Mouse (Mus musculus): Measurements from ENCODE around the gene Hdac5. TPM values are rescaled to one million over a fixed set of nuclear protein-coding genes. Genes with fewer than 3 reads are reported as not detected.
"Not testable (repeated sequence)": the region's sequence is repeated elsewhere in the genome, so short reads cannot be mapped to it uniquely, and the experiment has no call there.

Gene Hdac5
- polyA plus RNA-seq, 2 experiments, result 7.3 to 8.8 TPM

GRCm38 (mm10) chr11:102165971-102166722 lies 63.8 kb downstream of the Hdac5 start:
- TF ChIP-seq EP300 (IDR thresholded peaks at IDR 0.05; ENCODE audit: low read depth) (no peak), CTCF (IDR thresholded peaks at IDR 0.05; ENCODE audit: low read depth) (no peak)
- H3K9me3 ChIP-seq (ENCODE audit: control insufficient read depth, low read length), result no peaks in the 10 kb centered on the region
- H3K27me3 ChIP-seq (ENCODE audit: control insufficient read depth, insufficient read depth, low read length), result no peaks in the 10 kb centered on the region
- H3K36me3 ChIP-seq (replicated peaks; ENCODE audit: control insufficient read depth, insufficient read depth, low read depth), result peaks cover 34% of the 10 kb centered on the region
- no peak for ATAC-seq (ENCODE audit: insufficient read depth)
- H3K9ac ChIP-seq (replicated peaks), result no peak overlapping the region
- no peak overlapping the region for H3K27ac ChIP-seq
- no peak overlapping the region for H3K4me2 ChIP-seq (ENCODE audit: low read depth)
- no peak for DNase-seq (ENCODE audit: low read depth in 3 of 3, low spot score in 3 of 3)
- WGBS (ENCODE audit: insufficient replicate concordance), result 66% methylated on average over 6 of the region's 6 CpGs
- H3K4me3 ChIP-seq (ENCODE audit: insufficient read depth in 1 of 2, low read depth in 2 of 2, low read length in 2 of 2), result no peak overlapping the region
- H3K4me1 ChIP-seq (replicated peaks; ENCODE audit: control insufficient read depth in 2 of 2, insufficient read depth in 2 of 2, low read length in 1 of 2), result 0 out of 4 replicates have a peak, but pooled peaks cover 0 to 6% of the 10 kb centered on the region in 2 experiments

- Histone ChIP-seq H3K9me3 (ENCODE audit: control insufficient read depth, low read length) (no peaks in the 10 kb centered on the region), H3K27me3 (ENCODE audit: control insufficient read depth, insufficient read depth, low read length) (no peaks in the 10 kb centered on the region), H3K4me2 (ENCODE audit: low read depth) (no peak overlapping the region), H3K4me1 (replicated peaks; ENCODE audit: control insufficient read depth in 2 of 2, insufficient read depth in 2 of 2, low read length in 1 of 2) (peaks cover 3 to 4% of the 10 kb centered on the region in 2 experiments; a peak in 3 of 4 replicates), H3K4me3 (ENCODE audit: insufficient read depth in 1 of 2, low read depth in 2 of 2, low read length in 2 of 2) (no peak overlapping the region), H3K36me3 (replicated peaks; ENCODE audit: control insufficient read depth, insufficient read depth, low read depth) (peaks cover 9% of the 10 kb centered on the region), H3K27ac (no peak overlapping the region), H3K9ac (replicated peaks) (no peak overlapping the region)
- DNase-seq (ENCODE audit: low read depth in 3 of 3, low spot score in 3 of 3) (no peak), ATAC-seq (ENCODE audit: insufficient read depth) (no peak)
- 66% methylated on average over 5 of the region's 5 CpGs for whole genome bisulfite sequencing (ENCODE audit: insufficient replicate concordance)
- TF ChIP-seq CTCF (IDR thresholded peaks at IDR 0.05; ENCODE audit: low read depth) (no peak), EP300 (IDR thresholded peaks at IDR 0.05; ENCODE audit: low read depth) (no peak)
These were observed 70.2 kb downstream of the Hdac5 start for GRCm38 (mm10) chr11:102159781-102160180.

GRCm38 (mm10) chr11:102158024-102158423 lies 71.9 kb downstream of the Hdac5 start:
- H3K9ac ChIP-seq (replicated peaks); H3K4me3 ChIP-seq (ENCODE audit: insufficient read depth in 1 of 2, low read depth in 2 of 2, low read length in 2 of 2); H3K27me3 ChIP-seq (ENCODE audit: control insufficient read depth, insufficient read depth, low read length); H3K27ac ChIP-seq; DNase-seq (ENCODE audit: low read depth in 3 of 3, low spot score in 3 of 3); ATAC-seq (ENCODE audit: insufficient read depth); H3K9me3 ChIP-seq (ENCODE audit: control insufficient read depth, low read length); H3K4me1 ChIP-seq (replicated peaks; ENCODE audit: control insufficient read depth in 2 of 2, insufficient read depth in 2 of 2, low read length in 1 of 2); H3K36me3 ChIP-seq (replicated peaks; ENCODE audit: control insufficient read depth, insufficient read depth, low read depth); H3K4me2 ChIP-seq (ENCODE audit: low read depth): not testable (repeated sequence)
- whole genome bisulfite sequencing (ENCODE audit: insufficient replicate concordance), result 50% methylated on average over 2 of the region's 2 CpGs

- peaks cover 3 to 4% of the 10 kb centered on the region in 2 experiments; a peak in 3 of 4 replicates for H3K4me1 ChIP-seq (replicated peaks; ENCODE audit: control insufficient read depth in 2 of 2, insufficient read depth in 2 of 2, low read length in 1 of 2)
- no peak for TF ChIP-seq EP300 (IDR thresholded peaks at IDR 0.05; ENCODE audit: low read depth)
- no peak for TF ChIP-seq CTCF (IDR thresholded peaks at IDR 0.05; ENCODE audit: low read depth)
- DNase-seq (ENCODE audit: low read depth in 3 of 3, low spot score in 3 of 3) (no peak), ATAC-seq (ENCODE audit: insufficient read depth) (no peak)
- H3K36me3 ChIP-seq (replicated peaks; ENCODE audit: control insufficient read depth, insufficient read depth, low read depth), result no peaks in the 10 kb centered on the region; the same call in 1 of the 2 replicates
- 13% methylated on average over 1 of the region's 1 CpGs for WGBS (ENCODE audit: insufficient replicate concordance)
- H3K9ac ChIP-seq (replicated peaks), result no peak overlapping the region
- no peak overlapping the region for H3K27ac ChIP-seq
- no peaks in the 10 kb centered on the region for H3K9me3 ChIP-seq (ENCODE audit: control insufficient read depth, low read length)
- H3K4me3 ChIP-seq (ENCODE audit: insufficient read depth in 1 of 2, low read depth in 2 of 2, low read length in 2 of 2), result peak overlapping the region in 1 of 2 experiments; percentile 85; a peak in 2 of 4 replicates
- H3K27me3 ChIP-seq (ENCODE audit: control insufficient read depth, insufficient read depth, low read length), result no peaks in the 10 kb centered on the region
- H3K4me2 ChIP-seq (ENCODE audit: low read depth), result peak overlapping the region; percentile 92
These were observed 73.2 kb downstream of the Hdac5 start for GRCm38 (mm10) chr11:102156786-102157089.

- peak within 1 kb of the TSS; percentile 38; the same call in 1 of the 2 replicates for H3K27ac ChIP-seq
- no peaks in the 10 kb centered on the region for H3K9me3 ChIP-seq (ENCODE audit: control insufficient read depth, low read length)
- peak; percentile 82 for ATAC-seq (ENCODE audit: insufficient read depth)
- H3K36me3 ChIP-seq (replicated peaks; ENCODE audit: control insufficient read depth, insufficient read depth, low read depth), result no peaks in the 10 kb centered on the region; the same call in 1 of the 2 replicates
- H3K4me1 ChIP-seq (replicated peaks; ENCODE audit: control insufficient read depth in 2 of 2, insufficient read depth in 2 of 2, low read length in 1 of 2), result peaks cover 3 to 4% of the 10 kb centered on the region in 2 experiments; a peak in 3 of 4 replicates
- H3K4me2 ChIP-seq (ENCODE audit: low read depth), result peak within 1 kb of the TSS; percentile 92
- under 1% methylated on average over 37 of the region's 37 CpGs for WGBS (ENCODE audit: insufficient replicate concordance)
- no peaks in the 10 kb centered on the region for H3K27me3 ChIP-seq (ENCODE audit: control insufficient read depth, insufficient read depth, low read length)
- H3K4me3 ChIP-seq (ENCODE audit: insufficient read depth in 1 of 2, low read depth in 2 of 2, low read length in 2 of 2), result peak within 1 kb of the TSS; percentile 85 to 86
- peak within 1 kb of the TSS; percentile 79 for H3K9ac ChIP-seq (replicated peaks)
- TF ChIP-seq CTCF (IDR thresholded peaks at IDR 0.05; ENCODE audit: low read depth) (peak; percentile 49), EP300 (IDR thresholded peaks at IDR 0.05; ENCODE audit: low read depth) (0 out of 2 replicates have a peak, but pooled peaks have one; percentile 39)
- DNase-seq (ENCODE audit: low read depth in 3 of 3, low spot score in 3 of 3), result peak; percentile 81 to 84 (median 81)
These were observed 73.8 kb downstream of the Hdac5 start, which contains the start of gene Tmem101 for GRCm38 (mm10) chr11:102156039-102156785. TSS of gene Tmem101 (minus strand) at chr11:102156404.
